Mouse (Mus musculus) ES-E14 (cell line): Measurements from ENCODE around the gene Wdr81.

Experiments
- CHD2 ChIP-seq: IDR thresholded peaks from 2 replicates; pipeline ENCODE4 v1.6.1; 2014; ENCODE audit warnings: mild to moderate bottlenecking, low read depth, low read length, inconsistent platforms
- HCFC1 ChIP-seq: IDR thresholded peaks from 2 replicates; pipeline ENCODE4 v1.6.1; 2012; ENCODE audit warnings: low read length, inconsistent platforms, borderline replicate concordance; ENCODE audit not compliant: insufficient read depth
- MAFK ChIP-seq: IDR thresholded peaks from 2 replicates; pipeline ENCODE4 v1.6.1; 2014; ENCODE audit warnings: mild to moderate bottlenecking, low read depth, low read length, inconsistent platforms; ENCODE audit not compliant: insufficient read depth
- ZC3H11A ChIP-seq: IDR thresholded peaks from 2 replicates; pipeline ENCODE4 v1.6.1; 2012; ENCODE audit warnings: low read depth, mild to moderate bottlenecking, inconsistent platforms, low read length, borderline replicate concordance

GRCm38 (mm10) chr11:75462865-75463336 is 8.4 kb upstream of the Wdr81 start:
- TF ChIP-seq CHD2 = no peak
- TF ChIP-seq ZC3H11A = no peak
- TF ChIP-seq MAFK = peak; percentile 96
- no peak for TF ChIP-seq HCFC1
